Mouse (Mus musculus) adrenal gland, adult (tissue): Measurements from ENCODE around the gene Jade3.
A peak's percentile ranks its signal among the peaks of the same experiment; 100 is the strongest.

Experiments
- DNase-seq, 2 experiments: peaks; one replicate each; pipeline ENCODE4 v3.0.0; 2022 to 2023; ENCODE audit warnings: low spot score in 1 of 2; ENCODE audit not compliant: inconsistent age in 2 of 2

The Jade3 gene

DNA sequence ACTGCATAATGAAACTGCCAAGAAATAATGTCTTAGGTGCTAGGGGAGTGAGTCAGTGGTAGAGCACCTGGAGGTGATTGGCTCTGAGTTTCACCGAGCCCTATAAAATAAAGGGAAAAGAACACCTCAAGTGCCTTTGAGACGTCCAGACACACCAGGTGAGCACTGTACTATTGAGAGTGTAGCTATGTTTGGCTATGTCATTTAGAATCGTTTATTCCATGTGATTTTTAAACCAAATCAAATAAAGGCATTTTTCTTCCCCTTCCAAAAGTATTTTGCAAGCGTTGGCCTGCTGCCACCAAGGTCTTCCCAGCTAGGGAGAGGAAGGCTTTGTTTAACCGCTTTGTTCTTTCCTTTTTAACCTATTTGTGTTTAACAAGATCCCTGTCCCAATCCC lies 122.1 kb downstream of the Jade3 start:
- peak; percentile 49 to 87 for DNase-seq

DNA sequence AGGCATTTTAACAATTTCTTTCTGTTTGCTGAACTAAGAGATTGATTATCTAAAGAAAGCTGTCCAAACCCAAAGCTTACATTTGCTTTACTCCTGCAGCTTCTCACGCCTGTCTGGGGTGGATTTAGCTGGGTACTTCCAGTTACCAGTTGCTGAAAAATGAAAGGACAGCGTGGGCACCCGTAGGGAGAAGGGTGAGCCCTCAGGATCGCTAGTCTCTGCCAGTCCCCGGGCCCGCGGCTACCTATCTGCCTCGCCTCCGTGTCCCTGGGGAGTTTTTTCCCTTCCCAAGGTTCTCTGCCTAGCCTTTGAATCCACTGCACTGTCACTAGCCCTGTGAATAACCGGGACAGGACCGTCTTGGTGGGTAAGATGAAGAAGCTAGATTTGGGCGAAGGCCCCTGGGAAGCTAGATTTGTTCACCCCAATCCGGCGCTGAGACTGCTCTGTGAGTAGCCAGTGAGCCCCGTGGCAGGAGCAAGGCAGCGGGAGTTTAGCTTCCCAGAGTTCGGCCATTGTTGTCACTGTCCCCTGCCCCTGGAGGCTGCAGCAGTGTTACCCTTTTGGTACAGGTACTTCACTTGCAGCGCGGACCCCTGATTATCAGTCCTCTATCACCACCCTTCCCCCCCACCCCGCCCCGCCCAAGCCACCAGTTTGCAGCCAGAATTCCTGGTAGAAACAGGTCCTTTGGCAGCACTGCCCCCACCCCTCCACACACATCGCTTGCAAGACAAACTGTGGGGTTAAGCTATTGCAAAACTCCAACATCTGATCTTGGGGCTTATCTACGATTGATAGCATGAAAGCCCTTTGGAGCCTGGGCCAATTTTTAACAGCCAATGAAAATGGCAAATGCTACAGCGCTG lies 122.8 kb downstream of the Jade3 start:
- DNase-seq: peak; percentile 54 to 86

DNA sequence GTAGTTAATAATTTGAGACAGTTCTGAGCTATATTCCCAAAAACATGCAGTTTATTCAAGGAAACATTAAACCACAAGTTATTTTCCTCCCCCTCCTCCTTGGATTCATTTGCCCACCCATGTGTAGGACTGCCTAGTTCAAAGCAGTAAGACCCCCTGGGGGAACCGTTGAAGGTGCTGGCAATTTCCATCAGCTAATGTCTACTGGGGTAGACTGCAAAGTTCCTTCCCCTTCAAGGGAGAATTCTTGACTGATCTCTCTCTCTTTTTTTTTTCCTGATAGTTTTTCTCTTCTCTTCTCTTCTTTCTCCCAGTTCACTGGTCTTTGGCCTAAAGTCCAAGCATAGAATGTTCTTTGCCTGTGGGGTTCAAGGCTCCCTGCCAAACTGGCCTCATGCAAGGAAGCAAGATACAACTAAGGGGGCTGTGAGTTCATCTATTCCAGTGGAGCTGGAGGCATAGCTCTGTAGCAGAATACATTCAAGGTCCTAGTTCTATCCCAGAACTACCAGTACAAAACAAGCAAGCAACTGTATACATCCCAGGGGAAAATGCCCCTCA lies 123.5 kb downstream of the Jade3 start:
- DNase-seq: peak in 1 of 2 experiments; percentile 10

DNA sequence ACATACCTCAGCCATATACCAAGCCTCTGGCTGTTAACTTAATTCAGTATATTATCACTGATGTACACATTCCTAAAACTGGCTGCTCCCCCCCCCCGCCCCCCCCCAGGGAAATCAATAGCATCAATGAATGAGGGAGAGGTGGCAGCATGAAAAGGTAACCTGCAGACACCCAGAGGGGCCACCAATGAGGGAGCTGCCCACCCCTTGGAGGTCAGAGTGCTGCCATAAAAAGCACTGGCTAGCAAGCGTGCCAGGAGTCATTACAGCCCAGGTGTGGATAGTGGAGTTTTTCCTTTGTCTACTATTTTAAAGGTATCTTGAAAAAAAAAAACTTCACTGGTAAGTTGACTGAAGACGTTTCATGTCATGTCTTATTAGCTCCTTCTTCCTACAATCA lies 124.0 kb downstream of the Jade3 start, which contains the start of gene Rgn:
Gene Rgn, plus strand, starts transcription at position 256 of the 400 bp plus-strand sequence.
- DNase-seq: no peak

DNA sequence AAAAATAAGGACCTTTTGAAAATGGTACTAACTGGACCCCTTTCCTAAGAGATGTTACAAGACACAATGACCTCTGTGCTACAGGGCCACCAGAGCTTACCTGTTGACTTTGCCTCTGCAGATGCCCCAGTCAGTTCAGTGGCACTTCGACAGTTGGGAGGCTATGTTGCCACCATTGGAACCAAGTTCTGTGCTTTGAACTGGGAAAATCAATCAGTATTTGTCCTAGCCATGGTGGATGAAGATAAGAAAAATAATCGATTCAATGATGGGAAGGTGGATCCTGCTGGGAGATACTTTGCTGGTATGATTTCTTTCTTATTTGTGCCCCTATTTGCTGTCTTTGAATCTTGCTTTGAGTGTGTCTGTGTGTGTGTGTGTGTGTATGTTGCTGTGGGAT lies 126.7 kb downstream of the Jade3 start:
- DNase-seq: no peak

DNA sequence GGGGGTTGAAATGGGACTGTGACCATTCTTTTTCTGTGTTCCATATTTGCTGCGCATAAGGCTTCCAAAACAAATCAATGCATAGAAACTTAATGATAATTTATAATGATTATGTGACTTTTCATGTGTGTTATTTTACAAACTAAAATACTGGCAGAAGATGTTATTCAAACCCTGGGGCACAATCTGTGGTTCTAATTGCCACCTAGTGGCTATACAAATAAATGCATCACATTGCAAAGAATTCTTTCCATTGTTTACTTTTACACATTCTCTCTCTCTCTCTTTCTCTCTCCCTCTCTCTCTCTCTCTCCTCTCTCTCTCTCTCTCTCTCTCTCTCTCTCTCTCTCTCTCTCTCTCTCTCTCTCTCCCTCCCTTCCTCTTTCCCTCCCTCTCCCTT lies 136.4 kb downstream of the Jade3 start:
- DNase-seq: peak in 1 of 2 experiments; percentile 33

DNA sequence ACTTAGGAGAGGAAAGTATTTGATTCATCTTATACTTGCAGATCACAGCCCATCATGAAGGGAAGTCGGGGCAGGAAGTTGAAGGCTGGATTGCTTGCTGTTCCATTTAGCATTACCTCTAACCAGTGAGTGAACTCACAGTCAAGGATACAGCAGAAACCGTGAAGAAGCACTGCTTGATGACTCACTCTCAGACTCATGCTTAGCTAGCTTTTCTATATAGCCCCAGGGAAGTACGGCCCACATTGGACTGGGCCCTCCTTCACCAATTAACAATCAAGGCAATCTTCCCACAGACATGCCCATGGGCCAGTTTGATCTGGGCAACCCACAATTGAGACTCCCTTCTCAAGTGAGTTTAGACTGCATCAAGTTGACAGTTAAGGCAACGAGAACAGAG lies 138.5 kb downstream of the Jade3 start:
- DNase-seq: peak; percentile 4 to 59
